Mouse (Mus musculus) gastrocnemius, postnatal 10 days (tissue): ENCODE results near the gene Rasgef1c. TPM values are rescaled to one million over a fixed set of nuclear protein-coding genes. Genes with fewer than 3 reads are reported as not detected.
A peak's percentile ranks its signal among the peaks of the same experiment; 100 is the strongest.

Source experiments
- DNase-seq: peaks from one replicate; pipeline ENCODE4 v3.0.0; 2021; ENCODE audit warnings: mixed read lengths
- microRNA-seq, 2 experiments: library from miRNA; unstranded; fragments of <30 nt; microRNA quantifications; one replicate each; pipeline ENCODE4 v1.2.0; 2021
- total RNA-seq, 2 experiments: library from RNA; stranded (reverse); gene quantifications; 2 replicates each; pipeline ENCODE4 v1.2.3; 2021

The Rasgef1c gene
- total RNA-seq, 2 experiments from 2014 or later: 1.5 to 1.7 TPM

DNA sequence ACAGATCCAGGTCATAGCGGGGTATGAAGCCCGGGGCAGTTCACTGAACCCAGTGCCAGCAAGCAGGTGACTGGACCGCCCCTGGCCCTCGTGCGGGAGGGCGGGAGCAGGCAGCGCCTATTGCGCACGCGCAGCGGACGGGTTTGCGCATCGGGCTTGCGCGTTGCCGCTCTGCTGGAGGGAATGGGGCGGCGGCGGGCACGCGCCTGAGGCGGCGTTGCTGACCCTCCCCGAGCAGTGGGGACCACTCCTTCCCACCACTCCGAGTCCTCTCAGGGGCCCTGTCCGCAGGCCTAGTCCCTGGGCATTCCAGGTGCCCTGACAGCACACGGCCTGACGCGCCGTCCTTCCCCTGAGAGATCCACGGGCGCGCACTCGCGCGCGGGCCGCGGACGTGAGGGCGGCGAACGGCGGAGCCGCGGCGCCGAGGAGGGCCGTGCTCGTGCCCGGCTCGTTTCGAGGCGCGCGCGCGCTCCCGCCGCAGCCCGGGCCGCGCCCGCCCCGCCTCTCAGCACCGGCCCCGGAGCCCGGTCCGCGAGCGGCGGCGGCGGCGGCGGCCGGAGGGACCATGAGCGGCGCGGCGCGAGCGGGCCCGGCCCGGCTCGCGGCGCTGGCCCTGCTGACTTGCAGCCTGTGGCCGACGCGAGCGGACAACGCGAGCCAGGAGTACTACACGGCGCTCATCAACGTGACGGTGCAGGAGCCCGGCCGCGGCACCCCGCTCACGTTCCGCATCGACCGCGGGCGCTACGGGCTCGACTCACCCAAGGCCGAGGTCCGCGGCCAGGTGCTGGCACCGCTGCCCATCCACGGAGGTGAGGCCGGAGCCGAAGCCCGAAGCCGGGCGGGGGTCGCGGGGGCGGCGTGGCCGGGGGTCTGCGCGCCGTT is 123.4 kb downstream of the Rasgef1c start, which contains the start of gene Rnf130:
Rnf130 (plus strand) TSS at position 514 of the 888 bp plus-strand sequence.
- DNase-seq: peak; percentile 95

DNA sequence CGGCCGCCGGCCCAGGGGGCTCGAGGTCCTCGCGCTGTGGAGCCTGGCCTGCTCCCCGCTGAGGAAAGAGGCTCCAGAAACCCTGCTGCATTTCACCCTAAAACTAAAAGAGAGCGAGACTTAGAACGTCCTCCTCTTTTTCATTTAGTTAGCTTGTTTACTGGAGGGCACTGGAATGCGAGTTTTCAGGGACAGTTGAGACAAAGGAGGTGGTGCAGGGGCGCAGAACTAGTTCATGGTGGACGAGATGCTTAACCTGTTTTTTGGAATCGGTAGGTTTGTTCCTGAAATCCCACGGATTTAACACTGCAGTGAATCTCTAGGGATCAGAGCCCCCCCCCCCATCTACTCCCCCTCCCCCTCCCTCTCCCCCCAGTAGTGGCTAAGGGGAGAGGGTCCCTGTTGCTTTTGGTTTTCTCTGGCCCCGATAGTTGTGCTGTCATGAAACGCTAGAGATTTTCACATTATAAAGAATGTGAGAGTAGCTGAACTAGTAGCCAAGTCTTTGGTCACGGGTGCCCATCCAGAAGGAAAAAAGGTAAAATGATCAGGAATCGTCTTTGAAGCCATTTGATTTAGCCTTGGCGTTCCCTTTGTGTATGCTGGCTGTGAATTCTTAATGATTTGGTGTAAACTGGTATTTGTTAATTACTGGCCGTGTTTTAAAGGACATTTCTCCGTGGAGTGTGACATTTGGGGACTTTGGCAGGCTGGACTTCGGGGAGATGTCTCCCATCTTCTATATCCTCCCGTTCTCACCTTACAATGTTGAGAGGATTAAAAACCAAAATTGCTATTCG is 124.3 kb downstream of the Rasgef1c start:
- DNase-seq: no peak

DNA sequence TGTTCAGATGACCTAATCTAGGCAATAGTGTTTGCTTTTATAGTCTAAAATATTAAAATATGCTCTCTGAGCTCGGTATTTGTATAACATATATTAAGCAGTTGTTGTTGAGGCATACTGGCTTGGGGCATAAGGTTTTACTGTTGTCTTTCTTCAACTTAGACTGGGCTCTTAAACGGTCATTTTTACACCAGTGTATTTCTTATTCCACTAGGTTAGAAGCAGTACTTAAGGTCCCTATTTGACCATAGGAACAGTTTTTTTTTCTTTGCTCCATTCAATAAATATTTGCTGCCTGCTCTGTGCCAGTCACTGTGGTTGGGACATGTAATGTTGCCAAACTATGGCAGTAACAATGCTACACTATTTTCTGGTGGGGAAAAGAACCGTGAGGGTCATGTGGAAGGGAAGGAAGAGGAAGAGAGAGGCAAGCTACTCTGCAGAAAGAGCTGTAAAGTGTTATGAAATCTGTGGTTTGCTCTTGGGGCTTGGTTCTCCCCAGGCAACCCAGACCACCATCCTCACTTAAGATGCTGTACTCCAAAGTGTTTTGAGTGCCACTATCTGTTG is 125.0 kb downstream of the Rasgef1c start:
- no peak for DNase-seq

DNA sequence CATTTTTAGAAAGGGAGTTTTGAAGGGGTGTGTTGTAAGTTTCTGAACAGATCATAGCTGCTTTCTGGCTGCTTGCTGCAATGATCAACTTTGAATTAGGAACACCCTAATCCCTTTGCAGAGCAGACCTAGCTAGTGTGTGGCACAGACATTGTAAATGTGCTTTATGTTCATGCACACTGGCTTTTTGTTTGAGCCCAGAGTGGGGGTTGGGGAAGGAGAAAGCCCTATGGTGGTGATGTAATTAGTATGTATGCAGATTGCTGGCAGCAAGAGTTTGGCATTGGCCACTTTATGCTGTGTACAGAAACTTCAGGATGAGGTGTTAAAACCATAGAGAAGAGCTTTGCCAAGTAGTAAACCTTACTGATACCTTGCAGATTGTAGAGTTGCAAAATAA is 126.8 kb downstream of the Rasgef1c start:
- no peak for DNase-seq

Small RNAs within 50 kb of the gene (microRNA-seq; reads per million reads assigned to microRNA genes)
- 0 reads per million in 2 experiments for gene Gm23492

Other genes with a start within 250 kb of the Rasgef1c start
- gene Scgb3a1, start 238.2 kb upstream of the Rasgef1c start, total RNA-seq: not detected
- 10 to 100 TPM; 31.8 to 38.6 TPM for gene Cnot6, start 189.1 kb upstream of the Rasgef1c start, total RNA-seq
- gene Gfpt2, start 107.7 kb upstream of the Rasgef1c start, total RNA-seq: 1 to 10 TPM; 7.4 to 9.5 TPM
- 10 to 100 TPM; 49.3 TPM for gene Mapk9, start 55.1 kb upstream of the Rasgef1c start, total RNA-seq
- 10 to 100 TPM; 35.7 to 37.4 TPM for gene Rnf130, start 123.5 kb downstream of the Rasgef1c start, total RNA-seq
- gene Tbc1d9b, start 229.6 kb downstream of the Rasgef1c start, total RNA-seq: 10 to 100 TPM; 23.2 to 30.1 TPM